Mouse (Mus musculus) kidney, postnatal 0 days (tissue): ENCODE data around the gene Cfap44. TPM values are rescaled to one million over a fixed set of nuclear protein-coding genes. Genes with fewer than 3 reads are reported as not detected.

Experiments
- ATAC-seq: fragments of 200-750 bp; cut with Nextera tagmentation; replicated peaks from 2 replicates; pipeline ENCODE4 v1.8.0; 2017; ENCODE audit warnings: low read depth, moderate number of reproducible peaks, moderate TSS enrichment, moderate library complexity; ENCODE audit not compliant: low FRiP score
- DNase-seq: peaks from one replicate; pipeline ENCODE4 v3.0.0-alpha.2; 2016; ENCODE audit warnings: low spot score
- H3K27ac ChIP-seq: fragments of 300-500 bp; sonication (generic); 2 replicates; pipeline ENCODE4 v1.5.1; 2014; ENCODE audit warnings: mild to moderate bottlenecking
- H3K27me3 ChIP-seq: fragments of 300-500 bp; sonication (generic); 2 replicates; pipeline ENCODE4 v1.6.1; 2014; ENCODE audit warnings: low read length, mixed read lengths; ENCODE audit not compliant: insufficient read depth
- H3K36me3 ChIP-seq: fragments of 300-500 bp; sonication (generic); 2 replicates; pipeline ENCODE4 v1.6.1; 2014; ENCODE audit warnings: low read length, mixed read lengths; ENCODE audit not compliant: insufficient read depth
- H3K4me1 ChIP-seq: fragments of 300-500 bp; sonication (generic); replicated peaks from 2 replicates; pipeline ENCODE4 v1.6.1; 2014; ENCODE audit warnings: antibody characterized with exemption, low read length, mixed read lengths; ENCODE audit not compliant: insufficient read depth
- H3K4me2 ChIP-seq: fragments of 300-500 bp; sonication (generic); 2 replicates; pipeline ENCODE4 v1.6.1; 2014; ENCODE audit warnings: mild to moderate bottlenecking, low read length, moderate library complexity, mixed read lengths
- H3K4me3 ChIP-seq: fragments of 300-500 bp; sonication (generic); replicated peaks from 2 replicates; pipeline ENCODE4 v1.5.1; 2014; ENCODE audit warnings: low read depth, low read length
- H3K9ac ChIP-seq: fragments of 300-500 bp; sonication (generic); 2 replicates; pipeline ENCODE4 v1.6.1; 2014; ENCODE audit warnings: low read depth, low read length
- H3K9me3 ChIP-seq: fragments of 300-500 bp; sonication (generic); replicated peaks from 2 replicates; pipeline ENCODE4 v1.6.1; 2016; ENCODE audit warnings: low read length, inconsistent platforms, mixed read lengths
- CTCF ChIP-seq: IDR thresholded peaks from 2 replicates; pipeline ENCODE4 v1.5.1; 2016; ENCODE audit warnings: antibody characterized with exemption, low read depth, mild to moderate bottlenecking, moderate library complexity
- WGBS: fragments of 180-500 bp; shearing (Covaris S2); extraction: QIAGEN DNeasy Blood & Tissue Kit; methylation state at CpG from one replicate; pipeline ENCODE4 v1.1.7; 2014; 5-methylcytosine and 5-hydroxymethylcytosine counted together
- polyA plus RNA-seq: library from polyadenylated mRNA; unstranded; fragments of >200 nt; fragmentation: Nextera tagmentation; extraction: Ambion mirVana; gene quantifications from 2 replicates; pipeline ENCODE4 v1.2.1, GENCODE M21; 2015

Gene Cfap44
- polyA plus RNA-seq, 1 experiment from 2014 or later: 0.53 TPM

DNA sequence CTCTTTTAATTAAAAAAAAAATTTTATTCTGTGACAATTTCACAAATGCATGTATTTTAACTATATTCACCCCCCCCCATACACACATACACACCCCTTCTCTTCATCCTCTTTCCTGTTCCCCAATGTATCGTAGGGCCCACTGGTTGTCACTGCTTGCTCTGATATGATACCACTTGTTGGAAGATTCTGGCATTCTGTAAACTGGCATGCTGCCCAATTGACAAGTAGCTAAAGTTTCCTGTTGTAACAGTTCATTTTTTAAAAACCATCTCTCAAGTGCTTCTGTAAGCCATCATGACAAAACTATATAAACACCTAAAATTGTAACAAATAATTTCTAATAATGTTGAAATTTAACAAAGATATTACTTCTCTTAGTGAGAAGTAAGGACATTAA lies 10.3 kb upstream of the Cfap44 start:
- H3K27ac ChIP-seq: no peak overlapping the region
- no peak overlapping the region for H3K4me3 ChIP-seq
- ATAC-seq: no peak
- 96% methylated on average over 1 of the region's 1 CpGs for WGBS
- TF ChIP-seq CTCF: no peak
- H3K27me3 ChIP-seq: no peaks in the 10 kb centered on the region
- DNase-seq: no peak
- no peak overlapping the region for H3K4me2 ChIP-seq
- no peaks in the 10 kb centered on the region for H3K9me3 ChIP-seq
- 0 out of 2 replicates have a peak, but pooled peaks cover 7% of the 10 kb centered on the region for H3K36me3 ChIP-seq
- H3K9ac ChIP-seq: no peak overlapping the region
- H3K4me1 ChIP-seq: no peaks in the 10 kb centered on the region

DNA sequence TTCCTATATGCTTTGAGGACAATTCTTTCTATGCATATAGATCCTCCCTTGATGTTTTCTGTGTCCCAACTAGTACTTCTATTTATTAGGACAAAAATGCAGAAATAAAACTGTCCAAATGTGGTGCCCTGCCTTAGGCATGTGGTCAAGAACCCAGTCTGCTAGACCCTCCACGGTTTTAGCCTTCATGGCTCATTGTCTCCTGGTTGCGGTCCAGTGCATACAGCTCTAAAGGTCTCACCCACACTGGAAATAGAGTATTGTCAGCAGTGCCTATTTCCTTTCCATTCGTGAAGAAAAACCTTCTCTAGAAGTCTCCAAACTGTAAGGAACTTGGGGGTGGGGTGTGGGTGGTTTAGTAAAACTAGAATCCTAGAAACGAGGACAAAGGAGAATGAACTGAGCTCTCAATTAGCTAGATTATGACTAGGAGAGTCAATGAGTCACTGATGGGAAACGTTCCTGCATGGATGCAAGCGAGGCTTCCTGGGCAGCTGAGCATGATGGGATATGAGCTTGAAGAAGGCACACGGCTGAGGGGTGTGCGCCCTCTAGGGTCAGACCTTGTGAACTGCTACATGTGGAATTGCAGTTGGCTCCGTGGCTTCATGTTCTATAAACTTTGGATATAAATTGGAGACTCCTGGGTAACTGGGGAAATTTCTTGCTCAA lies 2.6 kb upstream of the Cfap44 start:
- 0 out of 2 replicates have a peak, but pooled peaks cover 9% of the 10 kb centered on the region for H3K36me3 ChIP-seq
- H3K9me3 ChIP-seq: no peaks in the 10 kb centered on the region
- peak; percentile 76 for ATAC-seq
- 24% methylated on average over 9 of the region's 9 CpGs for WGBS
- peak overlapping the region; percentile 29; the same call in 1 of the 2 replicates for H3K4me2 ChIP-seq
- H3K27me3 ChIP-seq: no peaks in the 10 kb centered on the region
- no peak overlapping the region for H3K9ac ChIP-seq
- TF ChIP-seq CTCF: peak; percentile 81
- peak; percentile 85 for DNase-seq
- H3K4me1 ChIP-seq: no peaks in the 10 kb centered on the region
- H3K4me3 ChIP-seq: no peak overlapping the region
- H3K27ac ChIP-seq: no peak overlapping the region

DNA sequence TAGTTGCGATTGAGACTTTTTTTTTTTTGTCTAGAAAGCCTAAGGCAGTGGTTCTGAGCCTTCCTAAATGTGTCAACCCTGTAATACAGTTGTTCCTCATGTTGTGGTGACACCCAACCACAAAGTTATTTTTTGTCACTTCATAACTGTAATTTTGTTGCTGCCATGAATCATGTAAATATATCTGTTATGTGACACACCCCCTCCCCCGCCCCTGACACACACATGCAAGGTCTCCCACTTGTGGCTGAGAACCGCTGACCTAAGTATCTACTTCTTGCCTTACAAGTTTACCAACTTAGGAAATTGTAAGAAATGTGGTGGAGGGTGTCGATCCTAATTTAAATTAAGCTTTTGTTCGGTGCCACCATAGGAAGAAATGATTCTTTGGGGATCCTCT lies 10.3 kb downstream of the Cfap44 start:
- H3K4me2 ChIP-seq: no peak overlapping the region
- ATAC-seq (no peak), DNase-seq (no peak)
- no peaks in the 10 kb centered on the region for H3K27me3 ChIP-seq
- H3K4me1 ChIP-seq: no peaks in the 10 kb centered on the region
- 93% methylated on average over 5 of the region's 5 CpGs for WGBS
- H3K4me3 ChIP-seq: no peak overlapping the region
- no peaks in the 10 kb centered on the region for H3K9me3 ChIP-seq
- H3K36me3 ChIP-seq: no peaks in the 10 kb centered on the region
- no peak overlapping the region for H3K27ac ChIP-seq
- no peak overlapping the region for H3K9ac ChIP-seq
- no peak for TF ChIP-seq CTCF

DNA sequence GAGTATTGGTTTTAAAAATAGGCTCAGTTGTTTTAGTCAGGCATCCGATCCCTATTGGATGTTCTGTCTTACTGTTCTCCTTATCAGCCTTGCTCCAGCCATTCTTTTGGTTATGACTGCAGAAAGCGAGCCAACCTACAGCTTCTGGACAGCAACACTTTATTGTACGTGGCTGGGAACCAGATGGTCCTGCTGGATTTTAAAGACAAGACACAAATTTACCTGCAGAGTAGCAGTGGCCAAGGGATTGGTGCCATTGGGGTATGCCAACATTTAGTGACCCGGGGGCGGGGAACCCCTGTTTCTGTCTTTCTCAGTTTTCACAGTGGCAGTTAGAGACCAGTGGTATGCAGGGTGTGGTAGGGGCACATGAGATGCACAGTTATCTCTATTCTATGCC lies 12.6 kb downstream of the Cfap44 start:
- no peaks in the 10 kb centered on the region for H3K9me3 ChIP-seq
- no peak overlapping the region for H3K27ac ChIP-seq
- no peak overlapping the region for H3K4me3 ChIP-seq
- TF ChIP-seq CTCF: no peak
- no peaks in the 10 kb centered on the region for H3K36me3 ChIP-seq
- H3K9ac ChIP-seq: no peak overlapping the region
- H3K4me1 ChIP-seq: no peaks in the 10 kb centered on the region
- ATAC-seq (no peak), DNase-seq (no peak)
- H3K27me3 ChIP-seq: no peaks in the 10 kb centered on the region
- no peak overlapping the region for H3K4me2 ChIP-seq
- WGBS: 81% methylated on average over 5 of the region's 5 CpGs

DNA sequence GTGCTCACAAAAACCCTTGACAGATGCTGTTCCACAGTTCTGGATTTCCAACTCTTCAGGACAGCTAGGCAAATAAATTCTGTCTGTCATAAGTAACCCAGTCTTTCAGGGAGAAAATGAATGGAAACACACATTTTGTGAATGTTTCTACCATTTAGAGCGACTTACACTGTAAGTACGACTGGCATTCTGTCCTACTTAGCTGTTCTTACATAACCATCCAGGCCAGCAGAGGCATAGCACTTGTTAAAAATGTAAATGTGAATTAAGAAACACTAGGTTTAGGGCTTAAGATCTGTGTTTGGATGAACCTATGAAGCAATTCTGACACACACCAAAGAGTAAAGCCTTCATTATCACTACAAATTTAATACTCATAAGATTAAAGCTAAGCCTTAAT lies 13.7 kb downstream of the Cfap44 start:
- Histone ChIP-seq H3K27ac (no peak overlapping the region), H3K4me2 (no peak overlapping the region), H3K4me1 (no peaks in the 10 kb centered on the region), H3K4me3 (no peak overlapping the region), H3K9me3 (no peaks in the 10 kb centered on the region), H3K27me3 (no peaks in the 10 kb centered on the region), H3K36me3 (no peaks in the 10 kb centered on the region), H3K9ac (no peak overlapping the region)
- DNase-seq (no peak), ATAC-seq (no peak)
- no peak for TF ChIP-seq CTCF
- 84% methylated on average over 2 of the region's 2 CpGs for WGBS

DNA sequence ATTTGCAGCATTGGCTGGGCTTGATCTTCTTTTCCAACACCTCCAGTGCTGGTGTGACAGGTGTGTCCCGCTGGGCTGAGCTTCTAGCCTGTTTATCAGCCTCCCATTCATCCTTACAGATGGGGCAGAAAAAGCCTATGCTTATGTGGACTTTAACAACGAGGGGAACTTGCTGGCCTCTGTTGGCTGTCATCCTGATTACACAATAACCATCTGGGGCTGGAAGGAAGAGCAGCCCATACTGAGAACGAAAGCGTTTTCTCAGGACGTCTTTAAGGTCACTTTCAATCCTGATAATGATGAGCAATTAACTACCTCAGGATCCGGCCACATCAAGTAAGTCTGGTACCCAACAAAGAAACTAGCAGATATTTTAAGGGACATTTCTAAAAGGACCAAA lies 15.6 kb downstream of the Cfap44 start:
- H3K4me2 ChIP-seq: no peak overlapping the region
- 54% methylated on average over 6 of the region's 6 CpGs for whole genome bisulfite sequencing
- no peaks in the 10 kb centered on the region for H3K27me3 ChIP-seq
- no peak overlapping the region for H3K9ac ChIP-seq
- H3K27ac ChIP-seq: no peak overlapping the region
- H3K4me3 ChIP-seq: no peak overlapping the region
- TF ChIP-seq CTCF: no peak
- DNase-seq (no peak), ATAC-seq (no peak)
- no peaks in the 10 kb centered on the region for H3K9me3 ChIP-seq
- no peaks in the 10 kb centered on the region for H3K36me3 ChIP-seq
- no peaks in the 10 kb centered on the region for H3K4me1 ChIP-seq

DNA sequence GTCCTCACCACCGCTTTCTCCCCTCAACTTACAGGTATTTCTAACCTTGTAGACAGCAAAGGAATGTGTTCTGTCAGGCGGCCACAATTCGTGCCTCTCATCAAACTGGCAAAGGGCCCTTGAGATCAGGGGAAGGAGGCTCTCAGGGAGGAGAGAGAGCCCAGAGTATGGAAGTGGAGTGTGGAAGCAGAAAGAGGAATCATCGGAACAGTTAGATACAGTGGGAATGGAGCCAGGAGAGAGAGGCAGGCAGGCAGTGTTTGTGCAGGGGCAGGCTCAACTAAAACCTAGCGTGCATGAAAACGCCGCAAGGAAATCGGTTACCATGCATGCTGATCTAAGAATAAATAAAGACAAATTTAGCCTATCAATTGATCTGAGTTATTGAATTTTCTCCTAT lies 23.0 kb downstream of the Cfap44 start:
- DNase-seq (no peak), ATAC-seq (no peak)
- Histone ChIP-seq H3K9me3 (no peaks in the 10 kb centered on the region), H3K4me1 (no peaks in the 10 kb centered on the region), H3K9ac (no peak overlapping the region), H3K27ac (no peak overlapping the region), H3K27me3 (no peaks in the 10 kb centered on the region), H3K4me2 (no peak overlapping the region), H3K36me3 (no peaks in the 10 kb centered on the region), H3K4me3 (no peak overlapping the region)
- TF ChIP-seq CTCF: no peak
- 70% methylated on average over 8 of the region's 8 CpGs for WGBS
